Mouse (Mus musculus) heart, adult 18-20 months (tissue): ENCODE measurements at regions not wholly inside any gene's neighbourhood (a gene's known extent, or its start where the extent isn't known, plus 50 kb on each side); places are given as distances from the start of the nearest gene placed in this dataset.

ENCODE experiments used
- DNase-seq, 2 experiments: peaks; one replicate each; pipeline ENCODE4 v3.0.0; 2021 to 2022; ENCODE audit warnings: mixed read lengths in 1 of 2

DNA sequence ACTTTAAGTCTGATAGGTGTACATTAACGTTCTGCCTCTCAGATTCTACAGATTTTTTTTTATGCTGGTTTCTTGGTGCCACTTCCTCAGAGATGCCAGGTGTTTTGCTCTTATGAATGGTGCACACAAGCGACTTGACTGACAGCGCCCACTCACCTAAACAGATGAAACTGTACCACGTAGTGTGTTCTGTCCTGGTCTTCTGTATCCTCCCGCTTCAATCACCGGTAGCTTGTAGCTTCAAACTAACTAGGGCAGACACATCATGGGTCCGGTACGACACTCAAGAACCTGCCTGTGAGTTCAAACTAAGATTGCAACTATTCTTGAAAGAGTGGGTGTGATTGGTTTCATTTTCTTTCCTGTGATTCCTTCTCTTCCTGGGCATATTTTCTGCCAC is 198.0 kb upstream of the Satb1 start:
- DNase-seq = no peak

- DNase-seq = no peak
Observed at GRCm38 (mm10) chr17:51986920-51987319, 153.8 kb upstream of the Satb1 start.

GRCm38 (mm10) chr17:51986212-51986611 is 153.1 kb upstream of the Satb1 start:
- no peak for DNase-seq

DNA sequence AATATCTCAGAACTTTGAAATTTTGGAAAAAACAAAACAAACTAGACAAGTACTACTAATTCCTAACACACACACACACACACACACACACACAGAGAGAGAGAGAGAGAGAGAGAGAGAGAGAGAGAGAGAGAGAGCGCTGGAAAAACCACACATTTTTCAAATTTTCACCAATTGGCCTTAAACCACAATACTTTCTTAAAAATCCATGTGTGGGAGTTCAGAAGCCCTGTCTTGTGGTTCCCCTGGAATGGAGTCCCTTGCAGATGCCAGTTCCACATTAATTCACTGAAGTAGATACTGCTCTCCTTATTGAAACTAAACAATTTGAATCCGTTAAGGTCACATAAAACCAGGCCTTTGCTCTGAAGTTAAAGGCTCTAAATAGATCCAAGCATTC is 146.0 kb upstream of the Satb1 start:
- DNase-seq = no peak

- DNase-seq = no peak
Observed at GRCm38 (mm10) chr17:51971444-51971843, 138.4 kb upstream of the Satb1 start.

DNA sequence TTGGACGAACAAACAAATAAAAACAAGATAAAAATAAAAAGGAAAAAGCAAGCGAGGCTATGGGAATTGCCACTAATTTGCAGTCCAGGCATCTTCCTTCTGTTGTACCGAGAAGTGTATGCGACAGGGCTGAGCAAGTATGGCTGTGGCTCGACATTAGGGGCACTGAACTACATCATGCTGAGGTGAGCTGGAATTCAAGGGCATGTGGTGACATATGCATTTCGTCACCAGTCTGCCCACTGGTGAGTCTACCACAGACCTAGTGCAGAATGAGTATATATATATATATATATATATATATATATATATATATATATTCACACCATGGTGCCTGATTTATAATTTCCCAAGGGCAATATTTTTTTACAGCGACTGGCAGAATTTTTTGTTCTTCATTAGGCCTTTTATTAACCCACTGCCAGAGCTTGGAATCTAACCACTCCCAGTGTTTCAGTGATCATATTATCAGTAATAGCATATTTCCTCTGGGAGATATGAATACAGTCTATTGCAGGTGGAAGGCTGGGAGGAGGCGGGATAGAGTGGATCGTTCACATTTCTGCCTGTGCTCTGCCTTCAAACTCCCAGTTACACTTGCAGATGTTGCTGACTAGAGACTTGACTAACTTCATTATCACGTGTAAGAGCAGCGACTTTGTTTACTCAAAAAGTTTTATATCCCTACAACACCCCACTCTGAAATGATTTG is 133.6 kb upstream of the Satb1 start:
- no peak for DNase-seq

GRCm38 (mm10) chr17:51962529-51963110 is 129.5 kb upstream of the Satb1 start:
- no peak for DNase-seq

DNA sequence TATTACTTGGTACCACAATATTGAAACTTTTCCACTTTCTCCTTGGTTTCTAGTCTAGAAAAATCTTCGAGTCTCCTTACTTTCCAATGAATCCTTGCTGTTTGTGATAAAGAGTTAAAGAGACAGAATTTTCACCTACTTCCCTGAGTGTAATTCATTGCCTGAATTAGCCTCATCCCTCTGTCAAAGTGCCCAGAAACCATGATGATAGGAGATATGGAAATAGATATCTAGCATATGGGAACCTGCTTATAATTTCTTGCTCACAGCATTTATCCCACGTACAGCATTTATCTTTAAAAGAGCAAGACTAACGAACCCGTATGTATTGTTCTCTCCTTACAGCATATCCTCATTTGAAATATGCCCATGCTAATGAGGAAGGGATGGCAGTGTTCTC is 128.2 kb upstream of the Satb1 start:
- DNase-seq = no peak

DNA sequence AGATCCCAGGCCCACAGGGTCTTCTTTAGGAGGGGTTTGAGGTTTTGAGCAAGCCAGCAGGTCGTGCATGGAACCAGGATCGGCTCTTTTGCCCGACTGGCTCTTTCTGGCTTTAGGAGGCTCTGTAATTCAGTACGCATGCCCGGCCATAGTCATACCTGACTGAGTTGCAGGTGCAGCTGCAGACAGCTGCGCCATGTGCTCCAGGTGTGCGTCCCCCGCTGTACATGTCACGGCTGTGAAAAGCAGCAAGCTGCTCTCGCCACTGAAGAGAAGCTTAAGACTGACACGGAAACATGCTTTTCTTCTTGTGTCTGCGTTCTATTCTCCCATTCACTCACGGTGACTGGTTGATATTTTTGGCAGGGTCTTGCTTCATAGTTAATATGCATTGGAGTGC is 123.2 kb upstream of the Satb1 start:
- no peak for DNase-seq

DNA sequence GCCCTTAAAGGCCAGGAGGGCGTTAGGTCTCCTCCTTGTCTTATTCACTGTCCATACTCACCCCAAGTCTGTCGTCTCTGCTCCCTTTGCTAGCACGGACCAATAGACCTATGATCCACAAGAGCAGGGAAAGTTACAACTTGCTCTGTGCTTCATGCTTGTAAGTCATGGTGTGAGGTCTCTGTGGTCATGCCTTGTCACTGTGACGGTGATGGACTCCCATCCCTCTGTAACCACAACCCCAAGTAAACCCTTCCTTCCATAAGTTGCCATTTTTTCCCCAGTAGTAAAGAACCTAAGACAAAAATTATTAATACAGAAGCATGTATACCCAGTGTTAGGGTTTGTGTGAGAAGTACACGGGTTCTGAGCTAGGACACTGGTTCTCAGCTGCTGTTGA is 104.6 kb upstream of the Satb1 start:
- no peak for DNase-seq

DNA sequence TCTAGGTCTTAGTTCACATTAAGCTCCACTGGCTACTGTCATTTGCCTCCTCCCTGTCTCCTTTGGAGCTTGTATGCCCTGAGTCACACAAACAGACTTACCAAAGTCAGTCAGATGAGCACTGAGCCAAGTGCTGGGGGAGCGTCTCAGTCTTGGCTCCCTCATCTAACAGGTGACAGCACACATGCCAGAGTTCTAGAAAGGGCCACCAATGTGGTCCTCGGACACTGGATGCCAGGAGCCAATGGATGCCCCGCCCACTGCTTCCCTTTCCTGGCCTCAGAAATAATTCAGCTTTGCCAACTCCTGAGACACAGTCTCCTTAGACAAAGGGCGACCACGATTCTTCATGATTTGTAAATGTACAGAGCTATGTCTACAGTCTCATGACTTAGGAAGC is 103.0 kb upstream of the Satb1 start:
- no peak for DNase-seq

DNA sequence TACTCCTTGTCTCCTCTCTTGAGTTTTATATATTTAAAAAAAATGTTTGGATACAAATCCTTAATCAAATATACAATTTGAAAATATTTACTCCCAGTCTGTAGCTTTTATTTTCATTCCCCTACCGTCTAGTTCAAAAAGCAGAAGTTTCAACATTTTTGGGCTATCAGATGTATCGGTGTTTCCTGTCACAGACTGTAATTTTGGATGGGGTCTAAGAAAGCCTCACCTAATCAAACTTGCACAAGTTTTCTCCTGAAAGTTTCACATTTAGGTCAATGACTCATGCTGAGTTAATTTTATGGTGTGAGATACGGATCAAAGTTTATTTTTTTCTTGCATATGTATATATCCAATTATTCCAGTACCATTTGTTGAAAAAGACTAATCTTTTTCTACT is 93.3 kb upstream of the Satb1 start:
- DNase-seq = no peak

DNA sequence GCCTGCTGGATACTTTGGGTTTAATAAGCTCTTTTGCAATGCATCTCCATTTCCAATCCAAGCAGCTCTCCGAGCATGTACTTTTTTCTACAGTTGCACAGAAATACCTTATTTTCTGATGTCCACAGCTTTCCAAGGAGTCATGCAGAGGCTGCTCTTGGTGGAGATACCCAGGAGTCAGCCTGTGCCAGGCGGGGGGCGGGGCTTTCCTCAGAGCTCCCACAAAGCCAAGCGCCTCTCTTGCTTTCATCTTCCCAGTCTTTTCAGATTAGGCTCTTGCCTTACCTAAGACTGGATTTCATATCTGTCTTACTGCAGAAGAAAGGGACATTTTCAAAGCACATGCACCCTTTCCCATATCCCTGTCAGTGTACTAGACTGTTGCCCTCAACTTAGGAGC is 73.9 kb upstream of the Satb1 start:
- no peak for DNase-seq

- no peak for DNase-seq
Observed at GRCm38 (mm10) chr17:51906418-51906817, 73.3 kb upstream of the Satb1 start.

DNA sequence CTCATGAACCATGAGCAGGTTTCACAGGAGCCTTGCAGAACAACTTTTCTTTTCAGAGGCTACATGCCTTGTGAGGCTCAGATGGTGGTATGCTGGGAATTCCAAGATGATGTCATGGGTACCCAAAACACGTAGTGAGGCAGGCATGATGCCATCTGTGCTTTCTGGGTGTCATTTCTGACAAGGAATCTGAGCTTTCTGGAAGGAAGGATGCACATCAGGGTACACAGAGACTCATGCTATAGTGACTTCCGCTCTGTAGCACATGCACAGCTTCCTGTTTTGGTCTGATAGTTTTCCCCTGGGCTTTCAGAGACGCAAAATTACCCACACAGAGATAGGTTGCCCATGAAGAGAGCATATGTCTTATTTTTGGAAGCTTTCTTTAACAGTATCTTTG is 70.8 kb upstream of the Satb1 start:
- peak in 1 of 2 experiments; percentile 3 for DNase-seq

DNA sequence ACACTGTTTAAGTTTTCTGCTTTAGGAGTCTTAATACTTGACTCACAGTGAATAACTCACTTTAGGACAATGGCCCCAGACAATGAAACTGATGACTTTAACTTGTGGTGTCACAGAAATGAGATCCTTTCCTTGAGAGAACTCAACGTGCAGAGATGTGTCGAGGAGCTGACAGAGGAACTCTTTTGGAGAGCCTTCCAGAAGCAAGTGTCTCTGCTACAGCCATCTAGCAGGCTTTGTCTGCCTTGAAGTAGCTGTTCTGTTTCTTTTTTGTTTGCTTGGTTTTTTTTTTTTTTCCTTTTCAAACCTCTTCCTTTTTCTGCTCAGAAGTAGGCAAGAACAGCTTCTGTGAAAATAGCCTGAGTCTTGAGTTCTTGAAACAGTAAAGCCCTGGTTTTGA is 66.3 kb upstream of the Satb1 start:
- no peak for DNase-seq

DNA sequence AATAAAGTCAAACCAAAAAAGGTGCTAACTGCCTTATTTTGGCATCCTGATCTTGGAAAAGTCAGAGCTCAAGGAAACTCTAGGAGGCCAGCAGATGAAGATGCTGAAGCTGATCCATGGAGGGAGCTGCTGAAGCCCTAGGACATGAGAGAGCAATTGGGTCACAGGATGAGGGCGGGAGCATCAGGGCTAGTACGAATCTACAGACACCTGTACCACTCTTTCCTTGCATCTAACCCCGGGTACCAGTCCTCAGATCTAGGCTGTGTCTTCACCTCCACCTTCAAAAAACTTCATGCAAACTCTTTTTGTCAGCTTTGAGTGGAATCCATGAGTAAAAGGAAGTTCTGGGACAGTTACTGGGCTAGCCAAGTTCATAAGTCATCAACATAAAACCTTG is 63.1 kb upstream of the Satb1 start:
- no peak for DNase-seq

- DNase-seq = no peak
Observed at GRCm38 (mm10) chr17:51894278-51894677, 61.2 kb upstream of the Satb1 start.

GRCm38 (mm10) chr17:51892856-51893255 is 59.8 kb upstream of the Satb1 start:
- no peak for DNase-seq

DNA sequence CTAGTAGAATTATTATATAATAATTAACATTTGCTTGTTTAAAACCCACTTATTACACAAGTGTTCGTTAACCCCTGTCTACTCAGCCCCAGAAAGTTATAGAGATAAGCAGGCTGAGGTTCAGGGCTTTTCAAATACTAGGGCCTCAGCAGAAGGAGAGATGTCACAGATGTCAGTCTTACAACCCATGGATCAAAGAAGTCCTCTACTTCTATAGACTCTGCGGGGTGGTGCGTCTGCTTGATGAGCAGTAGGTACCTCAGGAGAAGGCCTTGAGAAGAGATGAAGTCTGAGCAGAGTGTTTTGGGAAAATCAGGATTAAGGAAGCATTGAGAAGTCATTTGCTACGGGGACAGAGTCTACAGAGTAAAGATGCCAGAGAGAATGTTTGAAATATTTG is 59.1 kb upstream of the Satb1 start:
- no peak for DNase-seq
